Mouse (Mus musculus): ENCODE data around the gene Slc2a12.

Gene Slc2a12

DNA sequence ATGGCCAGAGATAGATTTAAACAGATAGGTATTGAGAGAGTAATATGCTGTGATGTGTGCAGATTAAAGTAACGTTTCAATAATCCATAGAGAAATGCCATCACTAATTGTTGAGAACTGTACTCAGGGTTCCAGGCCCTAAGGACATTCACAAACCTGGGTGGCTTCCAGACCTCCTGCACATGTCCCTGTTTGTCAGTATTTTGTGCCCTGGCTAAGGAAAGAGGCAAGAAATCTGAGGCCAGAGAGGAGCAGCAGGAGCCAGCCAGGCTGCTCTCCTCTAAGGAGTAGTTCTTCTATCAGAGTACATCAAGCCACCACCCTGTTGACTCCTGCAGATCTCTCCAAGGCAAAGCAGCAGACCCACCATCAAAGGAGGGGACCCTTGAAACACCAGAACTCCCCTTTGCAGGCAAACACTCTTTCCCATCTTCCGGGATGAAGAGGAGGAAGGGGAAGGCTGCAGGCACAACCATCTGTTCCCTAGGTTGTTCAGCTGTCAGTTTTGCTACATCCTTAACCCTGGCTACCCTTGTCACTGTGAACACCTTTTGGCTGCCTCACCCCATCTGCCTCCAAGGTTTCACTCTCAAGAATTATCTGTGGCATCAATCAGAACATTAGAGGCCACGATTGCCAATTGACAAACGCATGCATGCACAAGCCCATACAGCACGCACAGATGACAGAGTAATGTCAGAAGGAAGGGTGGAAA, 15.6 kb downstream of the Slc2a12 start:
- no peak for DNase-seq (ENCODE audit: low read depth in 2 of 2, low spot score in 2 of 2)

DNA sequence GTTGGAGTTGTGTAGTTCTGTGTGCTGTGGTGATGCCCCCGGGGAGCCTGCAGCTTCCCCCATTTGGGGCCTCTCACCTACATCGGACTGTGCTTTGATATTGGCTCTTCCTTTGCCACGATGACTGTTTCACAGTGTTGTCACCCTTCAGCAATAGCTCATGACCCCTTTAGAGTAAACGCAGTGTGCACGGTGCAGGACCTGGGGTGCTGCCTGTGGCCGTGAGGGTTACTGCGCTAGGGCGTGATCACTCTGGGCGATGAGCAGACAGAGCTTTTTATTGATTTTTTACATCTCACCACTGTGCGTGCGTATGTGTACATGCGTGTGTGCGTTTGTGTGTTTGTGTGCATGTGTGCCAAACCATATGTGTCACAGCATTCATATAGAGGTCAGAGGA, 23.7 kb downstream of the Slc2a12 start:
- no peak for DNase-seq (ENCODE audit: low read depth in 2 of 2, low spot score in 2 of 2)

- DNase-seq (ENCODE audit: low read depth in 2 of 2, low spot score in 2 of 2), result no peak
These were observed 29.4 kb downstream of the Slc2a12 start for GRCm38 (mm10) chr10:22674176-22674575.

GRCm38 (mm10) chr10:22675848-22676630, 31.2 kb downstream of the Slc2a12 start:
- DNase-seq (ENCODE audit: low read depth in 2 of 2, low spot score in 2 of 2), result no peak

DNA sequence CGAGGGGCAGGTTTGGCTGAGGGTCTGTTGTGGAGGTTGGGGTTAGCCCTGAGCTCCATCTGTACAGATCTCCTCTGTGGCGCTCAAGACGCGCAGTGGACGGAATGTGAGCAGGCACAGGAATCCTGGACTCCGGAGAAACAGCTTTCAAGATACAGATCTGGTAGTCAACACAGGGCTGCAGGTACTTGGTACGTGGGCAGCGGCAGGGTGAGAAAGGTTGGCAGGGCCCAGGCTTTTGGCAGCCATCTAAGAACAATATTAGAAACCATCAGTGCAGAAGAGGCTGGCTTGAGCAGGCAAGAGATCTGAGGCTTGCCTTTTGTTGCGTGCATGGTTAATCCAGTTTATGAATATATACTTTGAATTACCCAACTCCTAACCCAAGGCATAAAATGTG, 51.4 kb downstream of the Slc2a12 start:
- DNase-seq (ENCODE audit: low read depth in 2 of 2, low spot score in 2 of 2), result no peak

GRCm38 (mm10) chr10:22696864-22697263, 52.1 kb downstream of the Slc2a12 start:
- DNase-seq (ENCODE audit: low read depth in 2 of 2, low spot score in 2 of 2), result no peak

DNA sequence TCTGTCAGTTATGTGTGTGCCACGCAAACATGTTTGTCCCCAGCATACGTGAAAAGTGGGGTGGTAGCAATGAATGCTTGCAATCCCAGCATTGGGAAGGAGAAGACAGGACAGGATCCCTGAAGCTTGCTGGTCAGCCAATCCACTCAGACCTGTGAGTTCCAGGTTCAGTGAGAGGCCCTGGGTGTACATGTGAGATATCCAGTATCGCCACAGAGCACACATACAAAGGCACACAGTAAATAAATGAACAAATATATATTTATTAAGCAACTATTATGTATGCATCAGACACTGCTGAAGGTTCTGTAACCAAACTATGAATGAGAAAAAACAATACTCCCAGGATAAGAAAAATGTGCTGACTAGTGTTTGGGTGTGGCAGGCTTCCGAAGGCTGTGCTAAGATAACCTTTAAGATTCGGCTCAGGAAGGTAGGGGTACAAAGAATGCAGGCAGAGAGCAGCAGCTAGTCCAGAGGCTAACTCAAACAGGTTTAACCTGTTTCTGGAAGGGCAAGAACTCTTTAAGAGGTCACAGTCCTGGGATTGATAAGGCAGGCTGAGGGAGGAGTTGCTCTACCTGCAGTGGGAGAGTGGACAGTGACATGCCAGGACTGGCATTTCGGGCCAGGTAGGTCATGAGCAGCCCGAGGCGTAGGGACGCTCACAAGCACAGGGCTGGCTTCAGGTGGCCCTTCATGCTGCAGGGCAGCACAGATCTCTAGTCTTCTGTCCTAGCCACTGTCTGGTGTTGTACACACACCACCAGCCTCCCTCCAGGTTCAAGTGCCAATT, 53.5 kb downstream of the Slc2a12 start:
- DNase-seq (ENCODE audit: low read depth in 2 of 2, low spot score in 2 of 2), result no peak

DNA sequence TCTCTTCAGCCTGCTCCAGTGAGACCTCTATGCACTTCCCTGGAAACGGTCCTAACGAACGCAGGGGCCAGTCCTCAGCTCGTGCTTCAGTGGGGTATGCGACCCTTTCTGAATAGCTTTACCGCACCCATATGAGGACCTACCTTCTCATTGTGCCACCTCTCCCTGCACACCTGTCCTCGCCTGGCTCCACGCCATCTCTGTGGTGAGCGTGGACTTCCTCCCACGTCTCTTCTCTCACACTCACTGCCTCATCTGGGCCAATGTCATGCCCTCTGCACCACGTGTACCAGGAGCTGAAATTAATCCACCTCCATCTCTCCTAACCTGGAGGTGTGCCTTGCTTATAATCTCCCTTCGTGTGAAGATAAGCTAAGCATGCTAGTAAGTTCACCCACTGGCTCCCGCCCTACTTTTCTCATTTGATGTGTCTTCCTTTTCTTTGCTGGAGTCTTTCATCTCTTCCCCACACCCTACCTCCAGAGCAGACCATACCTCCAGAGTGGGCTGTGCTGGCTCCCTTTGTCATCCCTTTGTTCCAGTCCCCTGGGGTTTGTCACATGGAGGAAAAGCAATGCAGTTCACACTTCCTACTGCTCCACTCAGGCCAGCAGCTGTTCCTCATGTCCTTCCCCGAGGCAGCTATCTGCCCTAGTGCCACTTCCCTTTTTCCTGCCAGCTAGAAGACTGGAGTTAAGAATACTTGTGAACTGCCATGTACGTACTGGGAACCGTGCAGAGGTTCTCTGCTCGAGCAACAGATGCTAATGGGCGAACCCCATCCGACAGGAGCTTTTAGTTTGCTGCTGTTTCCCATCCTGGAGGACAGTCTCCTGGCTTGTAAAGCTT, 54.9 kb downstream of the Slc2a12 start:
- no peak for DNase-seq (ENCODE audit: low read depth in 2 of 2, low spot score in 2 of 2)

DNA sequence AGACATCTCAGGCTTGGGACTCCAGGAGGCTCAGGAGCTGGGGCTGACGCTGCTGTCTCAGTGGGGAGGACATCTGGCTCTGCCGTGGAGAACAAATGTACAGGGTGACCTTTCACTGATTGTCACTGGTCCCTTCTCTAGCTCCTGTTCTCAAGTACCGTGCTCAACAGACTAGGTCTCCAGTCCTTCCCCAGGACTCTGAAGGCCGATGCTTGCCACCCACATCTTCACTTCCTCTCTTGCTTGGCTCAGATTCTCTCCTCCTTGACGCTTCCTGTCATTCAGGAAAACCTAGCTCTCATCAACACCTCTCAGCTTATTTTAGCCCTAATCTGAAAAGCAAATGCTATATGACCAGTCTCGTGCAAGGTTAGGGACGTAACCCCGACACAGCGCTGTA, 56.0 kb downstream of the Slc2a12 start:
- DNase-seq (ENCODE audit: low read depth in 2 of 2, low spot score in 2 of 2), result no peak

DNA sequence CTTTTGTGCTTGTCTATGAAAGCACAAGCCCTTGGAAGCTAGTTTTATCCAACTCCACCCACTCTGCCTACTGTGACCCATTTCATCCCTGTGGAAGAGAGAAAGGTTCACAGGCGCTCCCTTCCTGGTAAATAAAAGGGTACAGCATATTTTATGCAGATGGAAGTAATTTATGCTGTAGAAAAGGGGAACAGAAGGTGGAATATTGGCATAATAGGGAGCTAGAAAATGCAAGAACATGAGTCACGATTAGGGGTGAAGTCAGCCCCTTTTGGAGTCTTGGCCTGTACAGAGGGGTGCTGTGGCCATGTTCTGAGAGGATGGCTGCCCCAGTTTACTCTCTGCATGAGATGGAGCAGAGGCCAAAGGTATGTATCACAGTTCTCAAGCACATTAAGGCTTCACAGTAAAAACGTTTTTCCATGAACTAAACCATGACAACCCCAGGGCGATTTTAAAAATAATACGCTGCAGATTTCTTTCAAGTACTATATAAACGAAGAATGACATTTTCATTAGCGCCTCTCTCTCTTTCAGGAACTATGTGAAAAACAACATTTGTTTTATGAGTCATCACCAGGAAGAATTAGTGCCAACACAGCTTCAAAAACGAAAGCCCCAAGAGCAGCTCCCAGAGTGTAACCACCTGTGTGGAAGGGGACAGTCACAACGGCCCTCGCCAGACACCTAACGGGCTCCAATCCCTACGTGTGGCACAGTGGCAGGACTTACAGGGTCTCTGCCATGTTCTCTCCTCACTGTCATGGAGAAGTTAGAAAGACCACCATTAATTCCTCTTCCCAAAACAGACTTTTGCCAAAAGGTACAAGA, 56.9 kb downstream of the Slc2a12 start:
- DNase-seq (ENCODE audit: low read depth in 2 of 2, low spot score in 2 of 2), result no peak

DNA sequence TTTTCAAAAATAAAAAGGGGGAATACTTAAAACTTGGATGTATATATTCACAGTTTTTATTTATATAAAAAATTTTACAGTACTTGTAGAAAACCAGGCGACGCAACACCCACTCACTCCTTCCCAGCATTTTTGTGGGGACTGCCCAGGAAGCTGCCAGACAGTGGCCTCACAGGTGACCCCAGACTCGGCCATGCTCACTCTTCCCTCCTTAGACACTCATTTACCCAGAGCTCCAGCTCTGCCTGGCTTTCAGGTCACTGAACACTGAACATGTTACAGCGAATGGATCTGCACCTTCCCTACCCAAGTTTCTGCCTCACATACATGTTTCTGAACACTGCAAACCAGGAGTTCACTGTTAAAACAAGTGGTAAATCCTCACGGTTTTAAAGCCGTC, 59.0 kb downstream of the Slc2a12 start:
- no peak for DNase-seq (ENCODE audit: low read depth in 2 of 2, low spot score in 2 of 2)

DNA sequence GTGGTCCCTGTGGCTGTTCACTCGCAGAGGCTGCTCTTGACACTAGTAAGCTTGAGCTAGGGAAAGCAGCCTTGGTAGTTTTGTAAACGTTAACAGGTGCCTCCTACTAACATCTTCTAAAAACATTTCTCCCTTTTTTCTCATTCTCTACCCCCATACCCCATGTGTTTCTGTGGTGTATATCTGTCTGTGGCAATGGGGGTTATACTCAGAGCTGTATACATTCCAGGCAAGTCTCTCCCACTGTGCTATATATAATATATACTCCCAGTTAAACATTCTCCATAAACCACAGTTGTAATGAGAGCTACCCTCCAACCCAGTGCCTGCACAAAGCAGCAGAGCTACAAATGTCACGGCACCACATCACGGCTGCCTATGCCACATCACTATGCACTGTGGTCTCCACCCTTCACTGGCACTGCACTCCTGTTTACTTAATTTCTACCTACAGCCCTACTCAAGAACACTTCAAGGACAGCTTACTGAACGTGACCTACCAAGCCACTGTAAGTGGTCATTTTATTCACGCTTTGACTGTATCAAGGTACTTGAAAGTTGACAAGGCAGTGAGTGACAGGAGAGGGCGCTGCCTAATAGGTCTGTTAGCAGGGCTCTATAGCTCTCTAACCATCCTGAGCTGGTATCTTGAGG, 63.5 kb downstream of the Slc2a12 start:
- no peak for DNase-seq (ENCODE audit: low read depth in 2 of 2, low spot score in 2 of 2)

DNA sequence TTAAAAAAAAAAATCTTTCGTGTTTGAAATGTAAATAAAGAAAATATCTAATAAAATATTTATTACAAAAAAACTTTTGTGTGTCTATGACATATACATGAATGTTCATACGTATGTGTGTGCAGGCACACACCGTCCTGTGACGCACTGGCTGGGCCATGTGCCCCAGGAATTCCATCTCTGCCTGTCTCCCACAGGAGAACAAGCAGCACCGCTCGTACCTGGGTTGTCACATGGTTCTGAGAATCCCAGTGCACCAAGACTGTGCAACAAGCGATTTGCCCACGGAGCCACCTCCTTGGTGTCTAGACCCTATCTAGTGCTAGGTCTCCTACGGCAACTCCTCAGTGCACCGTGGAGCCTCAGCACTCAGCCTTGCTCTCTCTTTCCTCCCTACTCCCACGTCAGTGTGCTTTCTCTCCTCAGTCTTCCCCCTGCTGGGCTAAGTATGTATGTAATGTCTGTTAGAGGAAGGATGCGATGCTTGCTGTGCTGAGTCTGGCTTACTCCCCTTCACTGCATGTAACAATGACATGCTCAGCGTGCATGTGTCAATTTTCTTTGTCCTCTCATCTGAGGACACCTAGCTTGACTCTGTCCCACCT, 65.5 kb downstream of the Slc2a12 start:
- DNase-seq (ENCODE audit: low read depth in 2 of 2, low spot score in 2 of 2), result no peak

DNA sequence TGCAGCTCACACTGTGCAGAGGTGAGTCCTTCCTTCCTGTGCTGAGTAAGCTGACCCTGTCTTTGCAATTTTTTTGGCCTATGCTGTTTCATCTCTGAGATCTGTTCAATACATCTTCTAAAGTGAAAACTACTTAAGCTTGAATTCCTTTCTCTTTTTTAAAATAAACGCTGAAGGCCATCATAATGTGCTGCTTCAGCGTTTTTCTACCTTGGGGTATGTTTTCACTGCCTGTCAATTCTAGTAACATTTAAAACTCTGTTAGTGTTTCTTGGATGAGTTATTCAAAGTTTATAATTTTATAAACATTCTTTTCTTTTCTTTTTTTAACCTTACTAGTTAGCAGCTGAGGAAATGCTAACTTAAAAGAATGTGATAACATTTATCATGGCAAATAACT, 68.1 kb downstream of the Slc2a12 start:
- no peak for DNase-seq (ENCODE audit: low read depth in 2 of 2, low spot score in 2 of 2)

- DNase-seq (ENCODE audit: low read depth in 2 of 2, low spot score in 2 of 2), result peak; percentile 37 to 51
These were observed 69.7 kb downstream of the Slc2a12 start for GRCm38 (mm10) chr10:22714520-22714919.

DNA sequence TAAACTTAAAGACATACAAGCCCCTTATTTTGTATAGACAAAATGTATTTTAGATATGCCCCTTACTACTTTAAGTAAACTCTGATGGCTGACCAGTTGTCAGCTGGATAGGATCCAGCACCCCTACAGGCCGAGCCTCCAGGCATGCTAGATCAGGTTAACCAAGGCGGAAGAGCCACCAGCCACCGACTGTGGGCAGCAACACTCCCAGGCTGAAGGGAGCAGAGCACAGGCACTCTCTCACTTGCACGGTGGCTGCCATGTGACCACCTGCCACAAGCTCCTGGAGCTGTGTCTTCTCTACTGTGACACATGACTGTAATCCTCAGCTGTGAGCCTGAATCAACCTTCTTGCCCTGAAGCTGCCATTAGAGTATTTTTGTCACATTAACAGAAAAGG, 73.7 kb downstream of the Slc2a12 start:
- DNase-seq (ENCODE audit: low read depth in 2 of 2, low spot score in 2 of 2), result peak in 1 of 2 experiments; percentile 15

GRCm38 (mm10) chr10:22720781-22721529, 76.1 kb downstream of the Slc2a12 start:
- DNase-seq (ENCODE audit: low read depth in 2 of 2, low spot score in 2 of 2), result no peak

DNA sequence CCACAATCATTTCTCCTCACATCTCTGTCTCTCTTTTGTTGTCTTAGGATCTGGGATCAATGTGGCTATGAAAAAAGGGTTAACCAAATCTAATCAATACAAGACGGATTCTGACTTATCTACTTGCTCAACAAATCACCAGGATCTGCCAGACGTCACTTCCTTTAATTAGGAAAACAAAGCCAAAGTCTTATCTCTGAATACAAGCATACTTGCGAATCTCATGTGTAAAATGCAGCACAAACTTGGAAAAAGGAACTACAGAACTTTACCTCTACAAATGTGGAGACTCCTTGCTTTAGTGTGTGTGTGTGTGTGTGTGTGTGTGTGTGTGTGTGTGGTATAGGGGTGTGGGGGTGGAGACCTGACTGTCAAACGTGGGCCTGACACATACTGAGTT, 80.4 kb downstream of the Slc2a12 start:
- DNase-seq (ENCODE audit: low read depth in 2 of 2, low spot score in 2 of 2), result no peak
